Mouse (Mus musculus) spleen, adult 2 months (tissue): ENCODE measurements around the gene Slc43a1. TPM values are rescaled to one million over a fixed set of nuclear protein-coding genes. Genes with fewer than 3 reads are reported as not detected.

Source experiments
- DNase-seq, 2 experiments: peaks; one replicate each; pipeline versions ENCODE4 v3.0.0 to v3.0.0-alpha.2; 2012 to 2021; ENCODE audit warnings: low spot score in 2 of 2, low read depth in 1 of 2
- H3K27ac ChIP-seq: fragments of 200-500 bp; 2 replicates; pipeline ENCODE4 v1.5.1; 2012; ENCODE audit warnings: low read length, inconsistent platforms; ENCODE audit not compliant: insufficient read depth
- H3K27me3 ChIP-seq: fragments of 200-500 bp; 2 replicates; pipeline ENCODE4 v1.6.1; 2012; ENCODE audit warnings: mild to moderate bottlenecking, moderate library complexity, low read length, inconsistent platforms; ENCODE audit not compliant: control insufficient read depth, insufficient read depth
- H3K36me3 ChIP-seq: fragments of 200-500 bp; 2 replicates; pipeline ENCODE4 v1.6.1; 2012; ENCODE audit warnings: mild to moderate bottlenecking, low read length, inconsistent platforms; ENCODE audit not compliant: control insufficient read depth, insufficient read depth
- H3K4me1 ChIP-seq: fragments of 200-500 bp; 2 replicates; pipeline ENCODE4 v1.6.1; 2011; ENCODE audit warnings: inconsistent platforms; ENCODE audit not compliant: control insufficient read depth, insufficient read depth, insufficient read length
- H3K4me3 ChIP-seq: fragments of 200-500 bp; 2 replicates; pipeline ENCODE4 v1.5.1; 2011; ENCODE audit warnings: mild to moderate bottlenecking, inconsistent platforms; ENCODE audit not compliant: insufficient read depth, insufficient read length; ENCODE audit errors: extremely low read depth
- CTCF ChIP-seq: fragments of 200-500 bp; IDR thresholded peaks from 2 replicates; pipeline ENCODE4 v1.5.1; 2011; ENCODE audit warnings: mild to moderate bottlenecking, inconsistent platforms; ENCODE audit not compliant: insufficient read depth, insufficient read length, insufficient replicate concordance; ENCODE audit errors: extremely low read depth
- POLR2A ChIP-seq: fragments of 200-500 bp; IDR thresholded peaks from 2 replicates; pipeline ENCODE4 v1.6.1; 2011; ENCODE audit warnings: low read depth, low read length, inconsistent platforms
- WGBS: fragments of 180-500 bp; shearing (Covaris S2); methylation state at CpG from one replicate; pipeline ENCODE4 v1.1.7; 2018; 5-methylcytosine and 5-hydroxymethylcytosine counted together
- polyA plus RNA-seq: library from polyadenylated mRNA; depleted of rRNA; stranded (reverse); fragments of >200 nt; gene quantifications from 2 replicates; pipeline ENCODE4 v1.2.3, GENCODE M21; 2012

Slc43a1 gene
- polyA plus RNA-seq, 1 experiment: 70.0 TPM

DNA sequence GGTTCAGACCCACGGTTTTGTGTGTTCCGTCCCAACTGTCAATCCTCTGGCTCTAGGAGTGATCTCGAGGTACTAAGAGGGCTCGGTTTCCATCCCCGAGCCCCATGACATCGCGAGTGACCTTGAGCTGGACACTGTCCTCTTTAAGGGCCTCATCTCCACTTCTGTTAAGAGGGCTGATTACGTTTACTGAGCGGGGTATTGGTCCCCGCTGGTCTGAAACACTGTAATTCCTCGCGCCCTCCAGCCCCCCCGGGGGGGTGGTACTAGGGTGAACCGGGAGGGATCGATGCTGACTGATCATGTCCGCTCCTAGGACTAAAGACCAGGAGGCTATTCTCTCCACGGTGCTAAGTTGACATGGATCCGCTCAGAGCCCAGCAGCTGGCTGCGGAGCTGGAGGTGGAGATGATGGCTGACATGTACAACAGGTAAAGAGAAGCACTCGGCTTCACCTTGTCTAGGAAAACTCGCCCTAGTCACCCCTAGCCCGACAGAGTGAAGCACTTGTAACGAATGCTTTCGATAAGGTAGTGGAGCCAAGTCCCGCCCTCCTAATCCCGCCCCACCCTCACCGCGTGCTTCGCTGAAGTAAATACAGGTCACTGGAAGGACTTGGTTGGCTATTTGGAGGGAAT lies 11.2 kb upstream of the Slc43a1 start:
- no peak for TF ChIP-seq POLR2A
- no peak for TF ChIP-seq CTCF
- 2% methylated on average over 29 of the region's 29 CpGs for WGBS
- no peaks in the 10 kb centered on the region; the same call in 1 of the 2 replicates for H3K36me3 ChIP-seq
- H3K4me1 ChIP-seq: peaks cover 5% of the 10 kb centered on the region; the same call in 1 of the 2 replicates
- no peak for DNase-seq
- H3K27ac ChIP-seq: no peak overlapping the region; the same call in 1 of the 2 replicates
- H3K4me3 ChIP-seq: peak overlapping the region; percentile 96
- H3K27me3 ChIP-seq: no peaks in the 10 kb centered on the region; the same call in 1 of the 2 replicates

- H3K27ac ChIP-seq: no peak overlapping the region
- TF ChIP-seq CTCF (peak; percentile 94), POLR2A (no peak)
- H3K4me3 ChIP-seq: no peak overlapping the region
- WGBS: 39% methylated on average over 10 of the region's 10 CpGs
- H3K4me1 ChIP-seq: peaks cover 3% of the 10 kb centered on the region; the same call in 1 of the 2 replicates
- H3K27me3 ChIP-seq: no peaks in the 10 kb centered on the region
- peak; percentile 56 to 71 for DNase-seq
- H3K36me3 ChIP-seq: no peaks in the 10 kb centered on the region; the same call in 1 of the 2 replicates
Measured at GRCm38 (mm10) chr2:84831666-84832391, 6.8 kb upstream of the Slc43a1 start.

GRCm38 (mm10) chr2:84837107-84837506 lies 1.5 kb upstream of the Slc43a1 start:
- 39% methylated on average over 8 of the region's 8 CpGs for WGBS
- TF ChIP-seq CTCF (no peak), POLR2A (no peak)
- H3K27ac ChIP-seq: peak overlapping the region; percentile 36; the same call in 1 of the 2 replicates
- H3K4me1 ChIP-seq: peaks cover 16% of the 10 kb centered on the region
- no peaks in the 10 kb centered on the region for H3K36me3 ChIP-seq
- DNase-seq: peak; percentile 28 to 65
- H3K4me3 ChIP-seq: no peak overlapping the region
- no peaks in the 10 kb centered on the region; the same call in 1 of the 2 replicates for H3K27me3 ChIP-seq

DNA sequence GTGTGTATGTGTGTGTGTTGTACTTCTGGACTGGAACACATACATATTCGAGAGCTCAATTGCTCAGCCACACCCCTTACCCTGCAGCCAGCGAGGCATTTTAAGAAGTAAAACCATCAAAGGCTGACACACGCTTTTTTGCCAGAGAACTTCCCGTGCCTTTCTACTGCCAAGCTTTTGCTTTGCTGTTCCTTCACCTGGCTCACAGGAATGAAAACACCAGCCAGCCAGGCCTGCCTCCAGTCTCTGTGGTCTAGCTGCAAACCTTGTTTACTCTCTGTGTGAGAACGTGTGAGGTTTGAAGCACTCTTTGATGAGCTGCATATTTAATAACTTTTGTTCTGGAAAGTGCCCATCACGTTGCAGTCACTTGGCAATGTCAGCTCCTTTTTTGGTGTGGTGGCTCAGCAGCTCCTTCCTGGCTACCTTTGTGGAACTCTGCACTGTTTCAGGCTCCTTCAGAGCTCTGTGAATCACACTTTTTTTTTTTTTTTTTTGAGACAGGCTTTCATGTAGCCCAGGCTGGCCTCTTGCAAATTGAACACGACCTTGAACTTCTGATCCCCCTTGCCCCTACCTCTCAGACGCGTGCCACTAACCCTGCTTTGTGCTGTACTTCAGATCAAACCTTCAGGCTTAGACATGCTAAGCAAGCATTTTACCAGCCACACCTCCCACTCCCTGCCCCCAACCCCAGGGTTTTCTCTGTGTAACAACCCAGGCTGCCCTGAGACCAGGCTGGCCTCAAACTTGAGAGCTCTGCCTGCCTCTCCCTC lies 645 bp upstream of the Slc43a1 start:
- Histone ChIP-seq H3K27me3 (no peaks in the 10 kb centered on the region; the same call in 1 of the 2 replicates), H3K4me3 (no peak overlapping the region), H3K4me1 (peaks cover 16% of the 10 kb centered on the region), H3K27ac (peak overlapping the region; percentile 49), H3K36me3 (no peaks in the 10 kb centered on the region)
- WGBS: 21% methylated on average over 9 of the region's 9 CpGs
- peak in 1 of 2 experiments; percentile 21 for DNase-seq
- TF ChIP-seq CTCF: no peak
- no peak for TF ChIP-seq POLR2A

DNA sequence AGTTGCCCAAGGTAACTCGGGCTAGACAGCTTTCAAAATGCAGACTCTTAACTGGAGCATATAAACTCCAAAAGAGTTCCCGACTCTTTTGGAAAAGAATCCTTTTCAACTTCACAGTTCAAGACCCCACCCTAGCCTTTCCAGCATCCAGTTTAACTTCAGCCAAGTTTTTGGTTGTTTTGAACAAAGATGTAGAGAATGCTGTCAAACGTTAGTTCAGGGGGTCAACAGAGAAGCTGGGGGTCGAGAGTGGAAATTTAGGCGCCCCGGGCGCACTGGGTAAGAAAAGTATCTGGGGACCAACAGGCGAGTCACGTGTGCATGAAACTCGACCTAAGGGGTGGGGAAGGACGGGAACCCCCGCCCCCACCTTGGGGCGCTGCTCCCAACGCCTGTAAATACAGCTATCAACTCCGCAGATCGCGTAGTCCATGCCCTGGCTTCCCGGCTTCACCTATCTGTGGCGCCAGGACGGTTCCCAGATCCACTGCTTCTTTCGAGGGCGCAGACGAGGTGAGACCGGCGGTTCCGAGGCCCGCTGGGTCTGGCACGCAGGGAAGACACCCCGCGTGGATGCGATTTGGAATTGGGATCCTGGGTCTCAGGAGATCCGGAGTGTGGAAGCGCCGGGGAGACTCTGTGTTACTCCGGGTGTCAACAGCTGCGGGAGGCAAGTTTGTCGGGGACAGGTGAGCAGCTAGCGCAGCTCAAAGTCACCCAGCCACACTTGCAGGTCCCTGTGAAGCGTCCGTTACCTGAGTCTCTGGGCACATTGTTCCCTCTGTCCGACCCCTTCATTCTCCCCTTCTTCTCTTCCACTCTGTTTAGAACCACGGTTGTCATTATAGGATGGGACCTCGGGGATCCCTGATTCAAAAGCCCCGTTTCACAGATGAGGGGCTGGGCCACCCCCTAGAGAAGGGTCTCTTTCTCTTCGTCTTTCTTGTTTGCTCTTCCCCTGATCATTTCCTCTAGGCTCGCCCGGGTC lies 637 bp downstream of the Slc43a1 start:
- DNase-seq: no peak
- TF ChIP-seq CTCF (no peak), POLR2A (no peak)
- no peaks in the 10 kb centered on the region; the same call in 1 of the 2 replicates for H3K27me3 ChIP-seq
- peak overlapping the region; percentile 71 for H3K4me3 ChIP-seq
- H3K27ac ChIP-seq: peak overlapping the region; percentile 39; the same call in 1 of the 2 replicates
- H3K36me3 ChIP-seq: no peaks in the 10 kb centered on the region
- WGBS: 1% methylated on average over 47 of the region's 47 CpGs
- H3K4me1 ChIP-seq: peaks cover 16% of the 10 kb centered on the region
